Mouse (Mus musculus): ENCODE data around the gene Btbd3.

Btbd3 gene

DNA sequence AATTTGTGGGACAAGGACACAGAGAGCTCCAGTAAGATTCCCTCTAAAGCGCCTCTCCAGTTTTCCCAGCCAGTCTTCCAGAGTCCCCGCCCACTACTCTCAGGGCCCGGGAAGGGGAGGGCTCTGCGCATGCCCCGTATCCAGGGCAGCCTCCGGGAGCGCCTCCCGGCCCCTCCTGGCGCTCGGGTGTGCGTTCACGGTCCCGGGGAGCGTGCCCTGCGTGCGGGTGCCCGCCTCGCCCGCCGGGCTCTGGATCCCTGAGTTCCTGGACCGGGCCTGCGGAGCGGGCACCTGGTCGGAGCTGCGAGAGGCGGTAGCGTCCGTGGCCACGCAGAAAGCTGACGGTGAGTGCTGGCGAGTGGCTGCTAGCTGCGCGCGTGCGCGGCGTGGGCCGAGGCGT, at the start of gene Btbd3:
Gene Btbd3 (plus strand): TSS at position 155 of the 400 bp plus-strand sequence.
- in situ Hi-C loops (cut with MboI, MseI): no loop called here

GRCm38 (mm10) chr2:138215561-138215960, 40.8 kb upstream of the Btbd3 start:
- in situ Hi-C loops (cut with MboI, MseI): no loop called here

DNA sequence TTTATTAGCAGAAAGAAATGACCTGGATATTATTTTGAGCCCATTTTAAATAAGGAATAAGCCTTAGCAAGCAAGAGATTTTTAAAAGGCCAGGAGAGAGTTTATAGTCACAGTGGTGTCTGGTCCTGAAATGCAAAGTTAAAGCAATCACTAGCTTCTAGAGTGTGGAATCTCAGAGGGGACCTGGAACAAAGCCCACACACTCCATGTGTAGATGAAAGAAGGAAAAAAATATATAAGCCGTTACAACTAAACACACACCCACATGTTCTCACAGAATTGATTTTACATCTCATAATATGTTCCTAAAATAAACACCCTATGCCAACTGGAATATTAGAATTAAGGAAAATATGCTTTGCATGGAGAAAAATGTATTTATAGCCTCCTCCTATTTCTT, 36.1 kb upstream of the Btbd3 start:
- in situ Hi-C loops (cut with MboI, MseI): no loop called here

DNA sequence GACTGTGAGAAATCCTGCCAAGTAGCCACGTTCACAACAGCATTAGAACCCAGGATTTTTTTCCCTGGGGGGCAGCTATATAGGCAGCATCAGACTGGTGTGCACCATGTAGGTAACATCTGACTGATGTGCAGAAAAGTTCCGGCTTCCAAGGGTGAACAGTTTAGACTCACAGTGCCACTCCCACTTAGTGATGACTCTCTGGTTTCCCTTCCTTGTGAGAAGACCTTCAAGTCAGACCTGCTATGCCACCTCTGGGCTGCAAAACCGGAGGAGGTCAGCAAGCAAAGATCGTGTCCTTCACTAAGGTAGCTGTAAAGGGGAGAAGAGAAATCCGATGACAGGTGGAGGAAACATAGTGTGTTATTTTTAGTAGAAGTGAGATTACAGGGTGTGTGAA, 24.1 kb upstream of the Btbd3 start:
- in situ Hi-C loops (cut with MboI, MseI): no loop called here

DNA sequence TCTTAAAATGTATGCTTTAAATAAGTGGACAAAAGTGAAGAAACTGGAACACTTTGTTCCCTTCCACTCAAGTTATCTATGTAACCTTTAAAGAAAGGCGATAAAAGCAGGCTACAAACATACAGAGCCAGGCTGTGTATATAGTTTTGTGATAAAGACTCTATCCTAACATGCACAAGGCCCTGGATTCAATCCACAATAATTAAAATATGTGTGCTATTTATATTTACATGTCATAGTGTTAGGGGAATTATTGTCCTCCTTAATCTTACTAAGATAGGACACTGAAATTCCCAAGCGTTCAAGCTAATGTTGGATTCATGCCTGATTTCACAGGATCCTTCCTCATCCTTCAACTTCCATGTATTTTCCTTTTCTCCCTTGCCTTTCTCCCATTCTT, 20.2 kb upstream of the Btbd3 start:
- in situ Hi-C loops (cut with MboI, MseI): no loop called here

- in situ Hi-C loops (cut with MboI, MseI): no loop called here
Observed at GRCm38 (mm10) chr2:138242452-138242851, 13.9 kb upstream of the Btbd3 start.

- in situ Hi-C loops (cut with MboI, MseI): no loop called here
Observed at GRCm38 (mm10) chr2:138245631-138246289, 10.6 kb upstream of the Btbd3 start.

- in situ Hi-C loops (cut with MboI, MseI): no loop called here
Observed at GRCm38 (mm10) chr2:138247986-138248385, 8.4 kb upstream of the Btbd3 start.

DNA sequence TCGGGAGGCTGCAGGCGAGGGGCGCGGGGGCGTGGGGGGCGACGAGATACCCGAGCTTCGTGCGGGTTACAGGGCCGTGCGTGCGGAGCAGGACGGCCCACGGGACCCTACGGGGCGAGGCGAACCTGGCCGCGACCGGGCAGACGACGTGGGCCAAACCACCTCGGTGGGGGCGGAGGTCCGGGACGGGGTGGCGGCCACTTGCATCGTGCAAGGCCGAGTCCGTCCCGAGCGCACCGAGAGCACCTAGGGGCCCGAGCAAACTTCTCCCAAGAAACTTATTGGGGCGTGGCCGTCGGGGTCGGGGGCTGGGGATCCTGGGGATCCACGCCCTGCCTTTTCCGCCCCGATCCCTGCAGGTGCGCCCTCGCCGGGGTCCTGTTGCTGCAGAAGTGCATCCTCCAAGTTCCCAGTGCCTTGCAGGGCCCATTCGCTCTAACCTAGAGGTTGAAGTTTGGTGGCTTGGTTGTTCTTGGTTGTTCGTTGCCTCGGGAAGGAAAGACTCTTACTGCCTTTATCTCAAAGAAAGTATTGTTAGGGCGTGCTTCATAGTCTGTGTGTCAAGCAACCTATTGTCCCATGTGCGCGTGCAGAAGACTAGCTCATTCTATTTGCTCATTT, 596 bp downstream of the Btbd3 start:
- in situ Hi-C loops (cut with MboI, MseI): no loop called here

DNA sequence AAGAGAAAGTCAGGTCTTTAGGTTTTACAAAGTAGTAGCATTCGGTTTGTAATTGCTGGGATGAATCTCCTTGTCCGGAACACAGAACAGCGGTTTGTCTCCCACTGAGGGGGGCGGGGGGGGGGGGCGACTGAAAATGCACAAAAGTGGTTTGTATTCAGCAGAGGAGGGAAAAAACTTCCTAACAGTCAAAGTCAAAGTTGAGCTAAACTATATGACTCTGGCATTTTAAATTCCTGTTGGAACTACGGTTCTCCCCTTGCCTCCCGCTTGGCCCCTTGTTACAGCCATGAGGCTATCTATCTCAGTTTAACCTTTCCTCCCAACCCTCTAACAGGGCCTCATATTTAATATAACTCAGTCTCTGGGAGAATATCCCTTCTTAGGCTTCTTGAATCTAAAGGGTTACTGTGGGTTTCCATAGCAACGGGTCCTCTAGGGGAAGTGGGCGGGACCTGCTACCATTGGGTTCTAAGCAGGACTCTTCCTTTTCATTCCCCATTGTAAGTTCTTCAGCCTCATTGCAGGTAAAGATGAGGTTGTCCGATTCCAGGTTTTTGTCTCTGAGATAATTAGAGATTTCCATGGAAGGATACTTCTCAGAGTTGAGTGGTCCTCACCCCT, 1.4 kb downstream of the Btbd3 start:
- in situ Hi-C loops (cut with MboI, MseI): no loop called here

DNA sequence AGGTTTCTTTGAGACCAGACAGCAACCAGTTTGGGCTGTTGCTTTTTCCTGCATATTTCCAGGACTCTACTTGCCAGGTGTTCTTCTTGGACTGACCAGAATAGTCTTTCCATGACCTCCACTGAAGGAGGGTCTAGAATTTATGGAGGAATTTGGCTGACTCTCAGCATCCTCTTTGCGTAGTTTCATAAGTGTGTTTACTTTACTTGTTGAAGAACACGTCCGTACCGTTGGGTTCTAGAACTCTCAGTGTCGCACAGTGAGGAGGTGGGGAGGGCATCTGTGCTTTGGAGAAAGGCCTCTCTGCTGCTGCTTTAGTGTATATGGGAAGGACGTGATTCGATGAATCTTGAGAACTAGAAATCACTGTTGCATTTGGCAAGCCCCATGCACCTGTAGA, 4.8 kb downstream of the Btbd3 start:
- in situ Hi-C loops (cut with MboI, MseI): no loop called here

DNA sequence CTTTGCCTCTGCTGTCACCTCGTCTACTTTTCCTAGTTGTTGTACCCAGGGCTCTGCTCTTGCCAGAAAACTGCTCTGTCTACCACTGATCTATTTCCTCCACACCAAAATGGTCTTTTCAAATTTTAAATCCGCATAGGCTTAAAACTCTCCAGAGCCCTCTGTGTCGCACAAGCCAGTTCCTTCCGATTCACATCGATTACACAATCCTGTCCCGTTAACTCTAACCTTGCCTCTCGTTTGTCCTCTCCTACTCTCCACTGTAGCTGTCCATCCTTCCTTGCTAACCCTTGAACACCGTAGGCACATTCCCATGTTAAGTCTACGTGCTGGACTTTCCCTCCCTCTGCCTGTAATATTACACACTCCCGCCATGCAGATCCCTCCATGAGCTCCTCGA, 6.5 kb downstream of the Btbd3 start:
- in situ Hi-C loops (cut with MboI, MseI): no loop called here

- in situ Hi-C loops (cut with MboI, MseI): no loop called here
Observed at GRCm38 (mm10) chr2:138265356-138266005, 9.1 kb downstream of the Btbd3 start.

DNA sequence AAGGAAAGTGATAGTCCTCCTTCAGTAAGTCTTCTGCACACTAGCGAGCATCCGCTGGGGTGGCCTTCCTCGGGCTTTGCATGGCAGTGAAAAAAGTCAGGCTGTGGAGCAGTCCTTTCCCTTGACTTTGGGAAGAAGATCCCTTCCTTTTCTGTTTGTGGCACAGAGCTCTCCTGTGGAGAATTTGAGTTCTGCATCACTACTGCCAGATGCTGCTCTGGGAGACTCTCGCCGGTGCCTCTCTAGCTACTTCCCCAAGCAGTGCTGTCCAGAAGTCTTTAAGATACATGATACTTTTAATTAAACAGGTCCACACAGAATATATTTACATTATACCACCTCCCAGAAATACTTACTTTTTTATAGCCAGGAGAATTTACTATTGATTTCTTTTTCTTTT, 10.3 kb downstream of the Btbd3 start:
- in situ Hi-C loops (cut with MboI, MseI): no loop called here

DNA sequence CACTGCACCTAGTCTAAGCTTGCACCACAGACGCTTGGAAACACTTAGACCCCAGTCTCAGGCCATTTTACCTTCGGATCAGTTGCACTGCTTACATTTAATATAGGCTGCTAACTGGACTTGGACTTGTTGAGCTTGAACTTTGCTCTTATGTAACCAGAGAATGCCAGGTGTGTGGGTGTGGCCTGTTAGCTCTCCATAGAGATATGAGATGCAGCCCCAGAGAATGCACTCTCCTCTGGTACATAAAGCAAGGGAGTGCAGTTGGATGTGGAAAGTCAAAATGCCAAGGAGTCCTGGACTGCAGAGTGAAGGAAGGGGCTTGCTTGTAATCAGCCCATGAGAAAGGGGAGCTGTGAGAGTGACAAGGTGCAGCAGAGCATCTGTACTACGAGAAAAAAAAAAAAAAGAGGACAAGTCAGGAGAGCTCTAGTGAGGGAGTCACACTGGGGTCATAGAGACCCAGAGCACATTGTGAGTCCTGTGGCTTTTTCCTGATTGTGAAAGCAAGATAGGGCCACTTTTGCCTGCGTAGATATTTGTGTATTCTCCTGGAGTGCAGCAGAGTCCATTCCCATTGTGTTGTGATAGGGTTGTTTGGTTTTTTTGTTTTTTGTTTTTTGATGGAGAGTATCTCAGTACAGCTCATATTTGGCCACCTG, 11.6 kb downstream of the Btbd3 start:
- in situ Hi-C loops (cut with MboI, MseI): no loop called here

GRCm38 (mm10) chr2:138269330-138269729, 13.0 kb downstream of the Btbd3 start:
- in situ Hi-C loops (cut with MboI, MseI): no loop called here

DNA sequence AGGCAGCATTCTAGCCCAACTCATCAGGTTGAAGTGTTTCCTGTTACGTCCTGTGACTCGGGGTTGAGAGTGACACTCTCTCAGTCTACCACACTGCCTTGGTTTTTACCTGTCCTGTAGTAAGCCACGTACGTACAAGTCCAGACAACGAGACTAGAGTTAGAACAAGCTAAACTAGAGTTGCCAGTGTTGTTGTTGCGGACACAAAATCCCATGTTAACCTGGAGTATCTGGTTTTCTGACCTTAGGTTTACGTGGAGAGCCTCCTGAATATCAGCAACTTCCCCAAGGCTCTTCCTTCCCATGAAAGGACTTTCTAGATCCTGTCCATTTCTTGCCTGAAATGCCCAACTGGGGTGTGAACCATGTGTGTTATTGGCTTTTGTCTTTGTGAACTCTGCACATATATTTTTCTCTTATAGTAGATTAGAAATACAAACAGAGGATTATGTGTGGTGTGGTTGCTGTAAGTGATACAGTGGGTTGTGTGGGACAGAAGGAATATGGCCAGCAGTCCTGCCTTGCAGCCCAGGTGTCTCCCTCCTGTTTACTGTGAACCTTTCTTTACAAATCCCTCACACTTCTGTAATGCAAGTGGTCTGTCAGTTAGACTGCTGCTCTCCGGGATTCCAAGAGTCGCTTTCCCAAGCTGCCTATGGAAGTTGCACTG, 17.2 kb downstream of the Btbd3 start:
- in situ Hi-C loops (cut with MboI, MseI): no loop called here

- in situ Hi-C loops (cut with MboI, MseI): no loop called here
Observed at GRCm38 (mm10) chr2:138274086-138274485, 17.7 kb downstream of the Btbd3 start.

- in situ Hi-C loops (cut with MboI, MseI): no loop called here
Observed at GRCm38 (mm10) chr2:138277842-138278691, 21.7 kb downstream of the Btbd3 start.

DNA sequence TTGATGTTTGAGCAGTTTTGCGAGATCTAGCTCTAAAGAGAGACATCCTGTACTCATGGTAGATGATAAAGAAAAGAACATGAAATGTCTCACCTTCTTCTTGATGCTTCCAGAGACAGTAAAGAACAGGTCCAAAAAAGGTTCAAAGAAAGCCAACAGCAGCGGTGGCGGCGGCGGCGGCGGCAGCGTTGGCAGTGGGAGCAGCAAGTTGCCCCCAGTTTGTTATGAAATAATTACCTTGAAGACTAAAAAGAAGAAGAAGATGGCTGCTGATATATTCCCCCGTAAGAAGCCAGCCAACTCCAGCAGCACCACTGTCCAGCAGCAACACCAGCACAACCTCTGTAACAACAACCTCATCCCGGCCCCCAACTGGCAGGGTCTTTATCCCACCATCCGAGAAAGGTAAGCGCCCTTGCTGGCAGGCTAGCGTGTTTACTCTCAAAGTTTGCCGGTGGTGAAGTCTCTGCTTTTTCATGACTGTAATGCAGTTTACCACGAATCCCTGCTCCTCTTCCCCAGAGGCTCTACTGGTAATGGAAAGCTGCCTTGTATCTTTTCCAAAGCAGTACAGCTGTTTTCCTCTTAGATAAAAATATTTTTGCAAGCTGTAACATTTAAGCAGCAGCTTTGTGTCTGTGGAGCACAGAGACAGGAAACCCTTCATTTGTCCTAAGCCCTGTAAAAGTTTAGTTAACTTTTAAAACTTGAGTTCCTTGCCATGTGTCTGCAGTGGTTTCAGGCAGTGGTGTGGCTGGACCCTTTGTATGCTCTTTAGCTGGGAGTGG, 22.7 kb downstream of the Btbd3 start:
- in situ Hi-C loops (cut with MboI, MseI): no loop called here
